Mouse (Mus musculus) embryo, embryonic 11.5 days (tissue): ENCODE measurements at regions not wholly inside any gene's neighbourhood (a gene's known extent, or its start where the extent isn't known, plus 50 kb on each side); places are given as distances from the start of the nearest gene placed in this dataset.

ENCODE experiments used
- DNase-seq: peaks from one replicate; pipeline ENCODE4 v3.0.0-alpha.2; 2012; ENCODE audit warnings: low read depth, low spot score

GRCm38 (mm10) chr7:96081676-96082075, 89.4 kb upstream of the Tenm4 start:
- no peak for DNase-seq

DNA sequence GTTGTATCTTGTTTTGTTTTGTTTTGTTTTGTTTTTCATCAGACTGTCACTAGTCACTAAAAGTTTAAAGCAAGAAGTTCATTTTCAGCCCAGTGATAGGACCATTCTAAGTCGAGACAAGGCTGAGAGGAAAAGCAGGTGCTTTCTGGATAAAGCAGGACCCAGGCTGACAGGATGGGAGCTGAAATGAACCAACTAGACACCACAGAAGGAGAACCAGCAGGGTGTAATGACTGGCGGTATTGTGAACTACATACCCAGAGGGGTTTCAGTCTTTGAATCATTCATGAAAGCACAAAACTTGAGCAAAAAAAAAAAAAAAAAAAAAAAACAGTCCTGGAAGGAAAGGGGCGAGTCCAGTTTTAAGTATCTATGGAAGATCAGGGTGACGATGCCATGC, 75.9 kb upstream of the Tenm4 start:
- no peak for DNase-seq

DNA sequence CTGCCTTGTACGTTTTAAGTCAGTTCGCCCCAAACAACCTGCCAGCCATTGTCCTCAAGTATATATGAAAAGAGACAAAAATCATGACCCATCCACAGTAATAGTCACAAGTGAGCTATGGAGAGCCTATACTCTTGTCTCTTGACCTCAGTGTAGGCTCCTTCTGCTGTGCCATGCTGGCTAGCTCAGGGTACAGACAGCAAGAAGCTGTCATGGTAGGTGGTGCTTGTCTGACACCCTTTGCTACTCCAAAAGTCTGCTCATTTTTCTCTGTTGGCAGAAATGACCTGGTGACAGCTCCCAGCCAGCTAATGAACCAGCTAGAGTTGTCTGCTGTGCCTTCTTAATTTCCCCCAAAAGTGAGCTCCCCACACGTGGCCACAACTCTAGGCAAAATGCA, 75.3 kb upstream of the Tenm4 start:
- no peak for DNase-seq

GRCm38 (mm10) chr7:96098686-96099376, 72.2 kb upstream of the Tenm4 start:
- no peak for DNase-seq

GRCm38 (mm10) chr7:96102727-96103126, 68.3 kb upstream of the Tenm4 start:
- DNase-seq: no peak

DNA sequence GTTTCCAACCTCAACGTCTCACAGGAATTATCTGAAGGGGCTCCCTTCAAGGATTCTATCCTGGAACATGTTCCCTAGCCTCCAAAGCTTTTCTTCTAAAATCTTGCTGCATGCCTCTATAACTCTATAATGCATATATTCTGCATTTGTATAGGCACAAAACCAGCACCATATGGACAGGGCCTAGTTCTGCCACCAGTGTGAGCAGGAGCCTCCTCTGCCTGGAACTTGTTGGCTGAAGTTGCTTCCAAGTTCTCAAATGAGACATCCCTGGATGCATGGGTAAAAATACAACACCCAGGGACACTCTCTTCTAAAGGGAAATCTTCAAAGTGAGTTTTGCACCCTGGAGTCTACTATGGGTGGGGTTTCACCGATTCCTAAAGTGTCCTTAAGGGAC, 62.3 kb upstream of the Tenm4 start:
- no peak for DNase-seq

GRCm38 (mm10) chr7:96120142-96120541, 50.9 kb upstream of the Tenm4 start:
- DNase-seq: no peak
